Mouse (Mus musculus) bone marrow macrophage, adult 2 months (primary cell): ENCODE measurements around the gene Gm9821. TPM values are rescaled to one million over a fixed set of nuclear protein-coding genes. Genes with fewer than 3 reads are reported as not detected.

Experiments
- H3K27ac ChIP-seq: 2 replicates; pipeline ENCODE4 v1.5.1; 2012; ENCODE audit warnings: low read depth, low read length; ENCODE audit not compliant: insufficient read depth
- H3K4me1 ChIP-seq: 2 replicates; pipeline ENCODE4 v1.6.1; 2012; ENCODE audit warnings: low read length; ENCODE audit not compliant: control insufficient read depth, insufficient read depth
- H3K4me3 ChIP-seq: 2 replicates; pipeline ENCODE4 v1.5.1; 2012; ENCODE audit warnings: mild to moderate bottlenecking, low read length, moderate library complexity; ENCODE audit not compliant: insufficient read depth
- CTCF ChIP-seq: IDR thresholded peaks from 2 replicates; pipeline ENCODE4 v1.5.1; 2012; ENCODE audit warnings: low read depth, mild to moderate bottlenecking, low read length, moderate library complexity
- POLR2A ChIP-seq: IDR thresholded peaks from 2 replicates; pipeline ENCODE4 v1.6.1; 2012; ENCODE audit warnings: mild to moderate bottlenecking, low read depth, low read length, borderline replicate concordance
- polyA plus RNA-seq: library from polyadenylated mRNA; stranded (reverse); fragments of >200 nt; gene quantifications from 2 replicates; pipeline ENCODE4 v1.2.4, GENCODE M21; 2012; ENCODE audit not compliant: missing spikeins, insufficient read depth, insufficient read length

The Gm9821 gene
- polyA plus RNA-seq, 1 experiment, result not detected

- H3K4me1 ChIP-seq, result peaks cover 44% of the 10 kb centered on the region
- TF ChIP-seq CTCF (no peak), POLR2A (no peak)
- H3K27ac ChIP-seq, result peak overlapping the region; percentile 92
- H3K4me3 ChIP-seq, result peak overlapping the region; percentile 55
Observed at GRCm38 (mm10) chr2:91947397-91948150, 2.1 kb downstream of the Gm9821 start.

- no peak for TF ChIP-seq CTCF
- no peak for TF ChIP-seq POLR2A
- Histone ChIP-seq H3K4me3 (peak overlapping the region; percentile 55), H3K4me1 (peaks cover 48% of the 10 kb centered on the region), H3K27ac (peak overlapping the region; percentile 92)
Observed at GRCm38 (mm10) chr2:91948151-91948509, 2.6 kb downstream of the Gm9821 start.

GRCm38 (mm10) chr2:91948792-91949241, 3.3 kb downstream of the Gm9821 start:
- H3K27ac ChIP-seq, result peak overlapping the region; percentile 92
- no peak for TF ChIP-seq CTCF
- TF ChIP-seq POLR2A, result no peak
- H3K4me3 ChIP-seq, result peak overlapping the region; percentile 55
- peaks cover 55% of the 10 kb centered on the region for H3K4me1 ChIP-seq

GRCm38 (mm10) chr2:91949411-91950274, 4.1 kb downstream of the Gm9821 start:
- H3K4me1 ChIP-seq, result peaks cover 61% of the 10 kb centered on the region
- TF ChIP-seq POLR2A, result no peak
- no peak for TF ChIP-seq CTCF
- H3K4me3 ChIP-seq, result peak overlapping the region; percentile 55
- peak overlapping the region; percentile 92 for H3K27ac ChIP-seq

- Histone ChIP-seq H3K4me1 (peaks cover 69% of the 10 kb centered on the region), H3K4me3 (peak overlapping the region; percentile 55), H3K27ac (peak overlapping the region; percentile 92)
- TF ChIP-seq POLR2A (no peak), CTCF (no peak)
Observed at GRCm38 (mm10) chr2:91950275-91951085, 5.0 kb downstream of the Gm9821 start.

- peak overlapping the region; percentile 59 for H3K27ac ChIP-seq
- H3K4me1 ChIP-seq, result peaks cover 73% of the 10 kb centered on the region
- TF ChIP-seq POLR2A (no peak), CTCF (no peak)
- no peak overlapping the region for H3K4me3 ChIP-seq
Observed at GRCm38 (mm10) chr2:91953825-91954224, 8.3 kb downstream of the Gm9821 start.

- no peak for TF ChIP-seq POLR2A
- TF ChIP-seq CTCF, result no peak
- Histone ChIP-seq H3K4me3 (no peak overlapping the region), H3K27ac (no peak overlapping the region; the same call in 1 of the 2 replicates), H3K4me1 (peaks cover 79% of the 10 kb centered on the region)
Observed at GRCm38 (mm10) chr2:91955121-91955591, 9.7 kb downstream of the Gm9821 start.

GRCm38 (mm10) chr2:91955875-91956274, 10.4 kb downstream of the Gm9821 start:
- Histone ChIP-seq H3K27ac (peak overlapping the region; percentile 40), H3K4me3 (no peak overlapping the region), H3K4me1 (peaks cover 80% of the 10 kb centered on the region)
- TF ChIP-seq CTCF (no peak), POLR2A (no peak)

- H3K27ac ChIP-seq, result peak overlapping the region; percentile 6; the same call in 1 of the 2 replicates
- peaks cover 82% of the 10 kb centered on the region for H3K4me1 ChIP-seq
- H3K4me3 ChIP-seq, result no peak overlapping the region
- TF ChIP-seq CTCF, result no peak
- no peak for TF ChIP-seq POLR2A
Observed at GRCm38 (mm10) chr2:91957096-91957495, 11.6 kb downstream of the Gm9821 start.
